Mouse (Mus musculus): ENCODE data around the gene Pdlim3. TPM values are rescaled to one million over a fixed set of nuclear protein-coding genes. Genes with fewer than 3 reads are reported as not detected.
A peak's percentile ranks its signal among the peaks of the same experiment; 100 is the strongest.
"Not testable (repeated sequence)": the region's sequence is repeated elsewhere in the genome, so short reads cannot be mapped to it uniquely, and the experiment has no call there.

Pdlim3 gene
- 15.1 and 31.1 TPM in 2 replicates for polyA plus RNA-seq (2015; fragmentation: Nextera tagmentation; extraction: Ambion mirVana)

GRCm38 (mm10) chr8:45885202-45885685 lies at the start of gene Pdlim3:
TSS of gene Pdlim3 (plus strand) at chr8:45885461.
- peak within 1 kb of the TSS; percentile 72; the same call in 1 of the 2 replicates for H3K27ac ChIP-seq (ENCODE audit: low read length)
- peak within 1 kb of the TSS; percentile 78 for H3K4me2 ChIP-seq (replicated peaks; ENCODE audit: low read depth, low read length)
- H3K4me3 ChIP-seq (ENCODE audit: low read length), result peak within 1 kb of the TSS; percentile 51
- peak; percentile 96 for ATAC-seq (ENCODE audit: low FRiP score, low TSS enrichment)
- peaks cover 11% of the 10 kb centered on the region for H3K4me1 ChIP-seq (ENCODE audit: insufficient read depth, low read length)
- H3K27me3 ChIP-seq (ENCODE audit: insufficient read depth, low read length), result no peaks in the 10 kb centered on the region
- H3K9me3 ChIP-seq (ENCODE audit: low read length), result no peaks in the 10 kb centered on the region
- under 1% methylated on average over 22 of the region's 22 CpGs for WGBS
- H3K9ac ChIP-seq (replicated peaks; ENCODE audit: low read length), result peak within 1 kb of the TSS; percentile 56
- H3K36me3 ChIP-seq (ENCODE audit: insufficient read depth, low read length), result no peaks in the 10 kb centered on the region

- no peaks in the 10 kb centered on the region for H3K36me3 ChIP-seq (ENCODE audit: insufficient read depth, low read length)
- H3K4me1 ChIP-seq (ENCODE audit: insufficient read depth, low read length), result peaks cover 11% of the 10 kb centered on the region
- no peak overlapping the region for H3K27ac ChIP-seq (ENCODE audit: low read length)
- no peak overlapping the region for H3K4me2 ChIP-seq (replicated peaks; ENCODE audit: low read depth, low read length)
- 0 out of 2 replicates have a peak, but pooled peaks cover 2% of the 10 kb centered on the region for H3K9me3 ChIP-seq (ENCODE audit: low read length)
- no peak overlapping the region for H3K4me3 ChIP-seq (ENCODE audit: low read length)
- H3K27me3 ChIP-seq (ENCODE audit: insufficient read depth, low read length), result no peaks in the 10 kb centered on the region
- ATAC-seq (ENCODE audit: low FRiP score, low TSS enrichment), result no peak
- WGBS, result 84% methylated on average over 5 of the region's 5 CpGs
- no peak overlapping the region for H3K9ac ChIP-seq (replicated peaks; ENCODE audit: low read length)
These were observed 42.0 kb upstream of the Pdlim3 start for GRCm38 (mm10) chr8:45843306-45843705.

- H3K27me3 ChIP-seq (ENCODE audit: insufficient read depth, low read length), result no peaks in the 10 kb centered on the region
- ATAC-seq (ENCODE audit: low FRiP score, low TSS enrichment), result no peak
- H3K9me3 ChIP-seq (ENCODE audit: low read length), result 0 out of 2 replicates have a peak, but pooled peaks cover 2% of the 10 kb centered on the region
- H3K4me2 ChIP-seq (replicated peaks; ENCODE audit: low read depth, low read length), result no peak overlapping the region
- no peaks in the 10 kb centered on the region for H3K36me3 ChIP-seq (ENCODE audit: insufficient read depth, low read length)
- H3K4me3 ChIP-seq (ENCODE audit: low read length), result no peak overlapping the region
- no peak overlapping the region for H3K27ac ChIP-seq (ENCODE audit: low read length)
- 74% methylated on average over 6 of the region's 6 CpGs for WGBS
- no peak overlapping the region for H3K9ac ChIP-seq (replicated peaks; ENCODE audit: low read length)
- H3K4me1 ChIP-seq (ENCODE audit: insufficient read depth, low read length), result peaks cover 11% of the 10 kb centered on the region
These were observed 41.0 kb upstream of the Pdlim3 start for GRCm38 (mm10) chr8:45844097-45844885.

- Histone ChIP-seq H3K4me1 (ENCODE audit: insufficient read depth, low read length) (peaks cover 11% of the 10 kb centered on the region), H3K27me3 (ENCODE audit: insufficient read depth, low read length) (no peaks in the 10 kb centered on the region), H3K4me3 (ENCODE audit: low read length) (no peak overlapping the region), H3K36me3 (ENCODE audit: insufficient read depth, low read length) (no peaks in the 10 kb centered on the region), H3K9me3 (ENCODE audit: low read length) (0 out of 2 replicates have a peak, but pooled peaks cover 2% of the 10 kb centered on the region), H3K9ac (replicated peaks; ENCODE audit: low read length) (no peak overlapping the region), H3K4me2 (replicated peaks; ENCODE audit: low read depth, low read length) (peak overlapping the region; percentile 34), H3K27ac (ENCODE audit: low read length) (0 out of 2 replicates have a peak overlapping the region, but pooled peaks have one; percentile 14)
- peak; percentile 55; the same call in 1 of the 2 replicates for ATAC-seq (ENCODE audit: low FRiP score, low TSS enrichment)
- WGBS, result 45% methylated on average over 14 of the region's 14 CpGs
These were observed 40.3 kb upstream of the Pdlim3 start for GRCm38 (mm10) chr8:45844911-45845481.

DNA sequence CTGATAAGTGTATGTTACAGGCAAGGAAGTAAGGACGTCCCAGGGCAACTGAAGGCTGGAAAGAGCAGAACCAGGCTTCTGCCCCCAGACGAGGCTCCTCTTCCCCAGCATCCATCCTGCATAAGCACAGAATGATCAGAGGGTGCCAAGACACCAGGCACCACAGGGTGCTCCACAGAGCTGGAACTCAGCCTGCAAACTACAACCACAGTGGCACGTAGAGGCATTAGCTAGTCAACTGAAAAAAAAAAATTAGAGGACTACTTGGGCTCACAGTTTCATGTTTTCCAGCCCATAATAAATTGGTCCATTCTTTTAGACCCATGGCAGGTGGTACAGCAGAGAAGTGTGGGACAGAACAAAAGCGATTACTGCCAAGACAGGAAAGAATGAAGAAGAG lies 39.4 kb upstream of the Pdlim3 start:
- no peak for ATAC-seq (ENCODE audit: low FRiP score, low TSS enrichment)
- peaks cover 11% of the 10 kb centered on the region for H3K4me1 ChIP-seq (ENCODE audit: insufficient read depth, low read length)
- no peak overlapping the region for H3K27ac ChIP-seq (ENCODE audit: low read length)
- no peak overlapping the region for H3K4me3 ChIP-seq (ENCODE audit: low read length)
- H3K9me3 ChIP-seq (ENCODE audit: low read length), result 0 out of 2 replicates have a peak, but pooled peaks cover 2% of the 10 kb centered on the region
- H3K4me2 ChIP-seq (replicated peaks; ENCODE audit: low read depth, low read length), result no peak overlapping the region
- H3K9ac ChIP-seq (replicated peaks; ENCODE audit: low read length), result no peak overlapping the region
- 71% methylated on average over 4 of the region's 4 CpGs for WGBS
- H3K36me3 ChIP-seq (ENCODE audit: insufficient read depth, low read length), result no peaks in the 10 kb centered on the region
- no peaks in the 10 kb centered on the region for H3K27me3 ChIP-seq (ENCODE audit: insufficient read depth, low read length)

DNA sequence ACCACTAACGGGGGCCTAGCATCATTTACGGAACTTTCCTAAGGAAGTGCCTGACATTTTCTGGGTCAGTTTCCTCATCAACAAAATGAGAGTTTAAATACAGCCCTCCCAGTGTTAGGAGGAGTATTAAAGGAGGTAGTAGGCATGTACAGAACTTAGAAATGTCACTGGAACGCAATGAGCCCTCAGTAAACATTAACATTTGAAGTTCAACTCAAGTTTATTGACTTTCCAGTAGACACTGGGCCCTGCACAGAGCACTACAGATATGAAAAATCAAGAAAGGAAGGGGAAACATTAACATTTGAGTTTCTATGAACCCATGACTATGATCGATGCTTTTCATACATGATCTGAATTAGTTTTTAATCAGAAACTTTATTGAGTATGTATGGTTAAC lies 30.1 kb upstream of the Pdlim3 start:
- Histone ChIP-seq H3K4me3 (ENCODE audit: low read length) (no peak overlapping the region), H3K9ac (replicated peaks; ENCODE audit: low read length) (no peak overlapping the region), H3K27me3 (ENCODE audit: insufficient read depth, low read length) (no peaks in the 10 kb centered on the region), H3K36me3 (ENCODE audit: insufficient read depth, low read length) (no peaks in the 10 kb centered on the region), H3K4me1 (ENCODE audit: insufficient read depth, low read length) (peaks cover 17% of the 10 kb centered on the region), H3K27ac (ENCODE audit: low read length) (no peak overlapping the region), H3K4me2 (replicated peaks; ENCODE audit: low read depth, low read length) (no peak overlapping the region), H3K9me3 (ENCODE audit: low read length) (no peaks in the 10 kb centered on the region)
- no peak for ATAC-seq (ENCODE audit: low FRiP score, low TSS enrichment)
- WGBS, result 93% methylated on average over 4 of the region's 4 CpGs

DNA sequence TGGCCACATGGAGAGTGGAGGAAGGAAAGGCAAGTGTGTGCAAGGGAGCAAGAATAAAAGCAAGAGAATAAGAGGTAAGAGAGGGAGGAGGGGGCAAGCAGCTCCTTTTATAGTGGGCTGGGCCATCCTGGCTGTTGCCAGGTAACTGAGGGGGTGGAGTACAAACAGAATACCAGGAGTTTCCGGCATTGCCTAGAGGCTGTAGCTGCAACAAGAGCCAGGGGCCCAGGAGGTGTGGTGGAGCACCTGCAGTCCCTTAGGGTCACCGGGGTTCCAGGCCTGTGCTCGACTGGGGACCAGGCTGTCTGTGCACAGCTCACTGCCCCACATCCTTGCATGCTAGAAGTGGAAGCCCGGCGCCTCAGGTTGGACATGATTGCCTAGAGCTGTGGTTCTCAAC lies 27.5 kb upstream of the Pdlim3 start:
- Histone ChIP-seq H3K4me1 (ENCODE audit: insufficient read depth, low read length) (peaks cover 17% of the 10 kb centered on the region), H3K9ac (replicated peaks; ENCODE audit: low read length) (no peak overlapping the region), H3K4me3 (ENCODE audit: low read length) (no peak overlapping the region), H3K27me3 (ENCODE audit: insufficient read depth, low read length) (no peaks in the 10 kb centered on the region), H3K27ac (ENCODE audit: low read length) (no peak overlapping the region), H3K36me3 (ENCODE audit: insufficient read depth, low read length) (no peaks in the 10 kb centered on the region), H3K9me3 (ENCODE audit: low read length) (no peaks in the 10 kb centered on the region), H3K4me2 (replicated peaks; ENCODE audit: low read depth, low read length) (no peak overlapping the region)
- peak; percentile 75 for ATAC-seq (ENCODE audit: low FRiP score, low TSS enrichment)
- WGBS, result 23% methylated on average over 5 of the region's 5 CpGs

DNA sequence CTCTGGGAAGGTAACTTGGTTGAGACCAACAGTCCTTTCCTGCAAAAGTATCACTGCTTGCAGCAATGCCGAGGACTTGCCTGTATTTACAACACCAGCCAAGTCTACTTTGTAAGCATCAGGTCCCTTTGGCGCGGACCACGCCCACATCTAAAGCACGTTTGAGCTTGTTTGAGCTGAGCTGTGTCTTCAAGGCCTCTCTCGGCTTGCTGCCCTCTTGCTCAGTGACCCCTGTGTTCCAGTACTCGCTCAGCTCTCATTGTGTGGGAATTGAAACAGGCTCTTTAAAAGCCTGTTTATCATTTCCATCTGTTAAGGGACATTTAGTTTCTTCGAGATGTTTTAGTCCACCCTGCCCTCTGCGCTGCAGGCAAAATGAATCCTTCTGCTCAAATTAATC lies 26.9 kb upstream of the Pdlim3 start:
- H3K27ac ChIP-seq (ENCODE audit: low read length), result peak overlapping the region; percentile 58; the same call in 1 of the 2 replicates
- WGBS, result 22% methylated on average over 9 of the region's 9 CpGs

DNA sequence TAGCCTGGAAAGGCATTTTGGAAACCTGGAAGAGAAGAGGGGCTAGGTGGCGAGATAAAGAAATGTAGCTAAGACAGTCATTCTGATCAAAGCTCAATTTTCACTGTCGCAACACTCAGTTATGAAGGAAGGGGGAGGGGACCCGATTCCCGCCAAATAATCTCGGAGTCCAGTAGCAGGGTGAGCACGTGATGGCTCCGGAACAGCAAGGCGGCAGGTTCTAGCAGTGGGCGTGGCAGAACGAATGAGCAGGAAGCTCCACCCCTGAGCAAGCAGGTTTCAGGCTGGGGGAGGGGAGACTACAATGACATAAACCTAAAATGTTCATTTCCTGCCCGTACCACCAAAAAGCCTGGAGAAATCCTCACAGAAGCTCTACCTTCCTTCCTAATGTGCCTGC lies 13.7 kb upstream of the Pdlim3 start:
- H3K27me3 ChIP-seq (ENCODE audit: insufficient read depth, low read length); H3K9ac ChIP-seq (replicated peaks; ENCODE audit: low read length); H3K36me3 ChIP-seq (ENCODE audit: insufficient read depth, low read length); ATAC-seq (ENCODE audit: low FRiP score, low TSS enrichment); H3K9me3 ChIP-seq (ENCODE audit: low read length); H3K4me3 ChIP-seq (ENCODE audit: low read length): not testable (repeated sequence)
- peak overlapping the region; percentile 50; the same call in 1 of the 2 replicates for H3K27ac ChIP-seq (ENCODE audit: low read length)
- H3K4me2 ChIP-seq (replicated peaks; ENCODE audit: low read depth, low read length), result 0 out of 2 replicates have a peak overlapping the region, but pooled peaks have one; percentile 3
- peaks cover 21% of the 10 kb centered on the region; the same call in 1 of the 2 replicates for H3K4me1 ChIP-seq (ENCODE audit: insufficient read depth, low read length)
- WGBS, result 57% methylated on average over 10 of the region's 11 CpGs

More for the DNA sequence above, 26.9 kb upstream of the Pdlim3 start:
- peak; percentile 81 for ATAC-seq (ENCODE audit: low FRiP score, low TSS enrichment)
- Histone ChIP-seq H3K9me3 (ENCODE audit: low read length) (no peaks in the 10 kb centered on the region), H3K36me3 (ENCODE audit: insufficient read depth, low read length) (no peaks in the 10 kb centered on the region), H3K27me3 (ENCODE audit: insufficient read depth, low read length) (no peaks in the 10 kb centered on the region), H3K4me3 (ENCODE audit: low read length) (no peak overlapping the region), H3K4me1 (ENCODE audit: insufficient read depth, low read length) (peaks cover 17% of the 10 kb centered on the region), H3K9ac (replicated peaks; ENCODE audit: low read length) (no peak overlapping the region), H3K4me2 (replicated peaks; ENCODE audit: low read depth, low read length) (no peak overlapping the region)
